Mouse (Mus musculus): Measurements from ENCODE around the gene Med18.

DNA sequence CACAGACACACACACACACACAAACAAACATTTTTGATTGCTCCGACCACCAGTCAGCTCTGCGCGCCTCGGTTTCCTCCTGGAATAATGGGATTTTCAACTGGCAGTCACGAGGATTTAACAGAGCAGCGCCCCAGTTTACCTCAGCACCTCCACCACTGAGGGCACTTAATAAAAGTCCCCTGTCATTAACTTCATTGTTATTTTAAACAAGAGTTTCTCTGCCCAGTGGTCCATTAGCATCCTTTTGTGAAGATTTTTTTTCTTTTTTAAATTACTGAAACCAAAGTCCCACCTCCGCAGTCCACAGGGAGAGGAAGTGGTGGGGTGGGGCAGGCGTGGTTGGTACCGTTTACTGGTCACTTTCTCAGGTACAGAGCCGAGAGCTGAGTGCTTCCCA is 42.1 kb upstream of the Med18 start:
- TF ChIP-seq CTCF (IDR thresholded peaks at IDR 0.05; ENCODE audit: borderline replicate concordance, extremely low read depth, insufficient read depth, insufficient read length) (no peak), POLR2A (IDR thresholded peaks at IDR 0.05; ENCODE audit: borderline replicate concordance, extremely low read depth, insufficient read depth, insufficient read length, poor library complexity, severe bottlenecking) (no peak)

Data from brain, embryonic 14.5 days (tissue).